Mouse (Mus musculus) left cerebral cortex, adult 6 months (tissue): Measurements from ENCODE around the gene Gm5475. TPM values are rescaled to one million over a fixed set of nuclear protein-coding genes. Genes with fewer than 3 reads are reported as not detected.

ENCODE experiments used
- long read RNA-seq, 2 experiments: library from polyadenylated mRNA; unstranded; transcript quantifications; one replicate each; pipeline ENCODE4 v2.0.0; 2019 to 2020
- polyA plus RNA-seq: library from polyadenylated mRNA; unstranded; fragments of <200 nt; fragmentation: Nextera tagmentation; gene quantifications from 2 replicates; pipeline ENCODE4 v1.2.3, GENCODE M21; 2021

Gm5475 gene
- polyA plus RNA-seq = 0.06 TPM in 1 of 2 replicates, not detected in the other
- long read RNA-seq, experiment 1 = 0 reads
- long read RNA-seq, experiment 2 = 0 reads

DNA sequence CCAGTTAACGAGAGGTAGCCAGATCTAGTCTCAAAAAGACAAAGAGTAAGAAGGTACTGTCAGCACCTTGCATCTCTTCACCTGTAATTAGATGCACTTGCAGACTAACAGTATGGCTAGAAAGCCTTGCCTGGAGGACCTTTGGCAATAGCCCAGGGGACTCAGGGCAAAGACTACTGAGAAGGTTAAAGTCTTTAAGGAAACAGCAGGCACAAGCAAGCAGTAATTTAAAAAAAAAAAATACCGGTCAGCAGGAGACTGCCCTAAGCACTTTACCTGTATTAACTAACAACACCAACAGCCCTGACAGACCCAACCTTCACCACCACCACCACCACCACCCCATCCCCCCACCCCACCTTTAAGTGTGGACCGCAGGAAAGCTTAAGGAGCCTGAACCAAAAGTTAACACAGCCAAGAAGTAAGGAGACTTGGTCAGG, at the start of gene Gm5475:
TSS of gene Gm5475 (plus strand) at position 390 of the 440 bp plus-strand sequence.

GRCm38 (mm10) chr15:100424396-100425122, 2.6 kb downstream of the Gm5475 start, which contains the start of gene Slc11a2:
Gene Slc11a2, minus strand, starts transcription at chr15:100425072.

DNA sequence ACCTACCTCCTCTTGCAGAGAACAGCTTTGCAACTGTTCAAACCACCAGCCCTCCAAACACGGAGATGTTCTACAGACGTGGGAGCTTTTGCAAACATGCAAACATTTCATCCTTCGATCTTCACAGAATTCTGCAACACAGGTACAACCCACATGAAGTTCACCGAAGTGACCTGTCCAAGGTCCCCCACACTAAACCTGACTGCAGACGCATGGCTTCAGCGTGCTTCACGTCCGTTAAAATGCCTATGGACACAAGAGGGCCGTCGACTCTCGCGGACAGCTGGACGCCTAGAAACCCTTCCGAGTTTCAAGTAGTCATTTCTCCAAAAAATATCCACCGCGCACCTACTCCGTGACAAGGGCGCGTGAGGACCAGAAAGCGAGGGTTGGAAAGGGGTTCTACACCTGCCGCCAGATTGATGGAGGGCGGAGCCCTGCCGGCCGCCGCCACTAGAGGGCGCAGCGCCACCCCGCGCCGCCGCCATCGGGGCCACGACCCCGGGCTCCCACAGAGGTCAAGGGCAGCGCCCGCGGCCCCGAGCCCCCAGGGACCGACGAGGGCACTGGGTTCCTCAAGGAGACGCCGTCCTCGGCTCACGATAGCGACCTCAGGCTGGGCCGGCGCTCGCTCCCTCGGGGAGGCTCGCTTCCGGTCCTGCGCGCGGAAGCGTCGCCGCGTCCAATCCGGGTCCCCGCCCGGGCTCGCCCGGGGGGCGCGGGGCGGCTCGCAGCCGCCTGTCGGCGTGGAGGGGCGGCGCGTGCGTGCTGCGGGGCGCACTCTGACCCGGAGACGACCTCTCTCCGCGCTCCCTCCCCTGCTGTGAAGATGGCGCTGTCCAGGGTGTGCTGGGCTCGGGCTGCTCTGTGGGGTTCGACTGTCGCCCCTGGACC, 46.6 kb downstream of the Gm5475 start, which contains the start of gene Letmd1:
TSS of gene Letmd1 (plus strand) at position 729 of the 894 bp plus-strand sequence.

Other genes starting within 250 kb of the Gm5475 start
- 5.4 and 6.0 TPM in 2 replicates for gene Atf1, start 194.3 kb upstream of the Gm5475 start, polyA plus RNA-seq
- gene Tmprss12, start 141.3 kb upstream of the Gm5475 start, polyA plus RNA-seq = not detected in 2 replicates
- gene Mettl7a1, start 118.0 kb upstream of the Gm5475 start, polyA plus RNA-seq = 10.1 and 16.3 TPM in 2 replicates
- gene Mettl7a3, start 87.2 kb upstream of the Gm5475 start, polyA plus RNA-seq = 0.06 TPM in 1 of 2 replicates, not detected in the other
- gene Methig1, start 69.0 kb upstream of the Gm5475 start, polyA plus RNA-seq = not detected in 2 replicates
- not detected in 2 replicates for gene Mettl7a2, start 68.9 kb upstream of the Gm5475 start, polyA plus RNA-seq
- gene Higd1c, start 57.6 kb upstream of the Gm5475 start, polyA plus RNA-seq = not detected in 2 replicates
- gene Slc11a2, start 2.9 kb downstream of the Gm5475 start, polyA plus RNA-seq = 15.1 and 16.3 TPM in 2 replicates
- gene Letmd1, start 46.9 kb downstream of the Gm5475 start, polyA plus RNA-seq = 64.6 and 76.5 TPM in 2 replicates
- 5.3 and 8.0 TPM in 2 replicates for gene Csrnp2, start 73.3 kb downstream of the Gm5475 start, polyA plus RNA-seq
- 13.1 and 18.6 TPM in 2 replicates for gene Tfcp2, start 129.9 kb downstream of the Gm5475 start, polyA plus RNA-seq
- 9.9 and 61.5 TPM in 2 replicates for gene Pou6f1, start 177.8 kb downstream of the Gm5475 start, polyA plus RNA-seq
- 191 and 208 TPM in 2 replicates for gene Dazap2, start 193.2 kb downstream of the Gm5475 start, polyA plus RNA-seq
- gene Smagp, start 214.8 kb downstream of the Gm5475 start, polyA plus RNA-seq = 2.8 and 4.8 TPM in 2 replicates
- gene Bin2, start 247.4 kb downstream of the Gm5475 start, polyA plus RNA-seq = 3.0 and 4.0 TPM in 2 replicates